Mouse (Mus musculus): ENCODE measurements around the gene Ankrd23.

DNA sequence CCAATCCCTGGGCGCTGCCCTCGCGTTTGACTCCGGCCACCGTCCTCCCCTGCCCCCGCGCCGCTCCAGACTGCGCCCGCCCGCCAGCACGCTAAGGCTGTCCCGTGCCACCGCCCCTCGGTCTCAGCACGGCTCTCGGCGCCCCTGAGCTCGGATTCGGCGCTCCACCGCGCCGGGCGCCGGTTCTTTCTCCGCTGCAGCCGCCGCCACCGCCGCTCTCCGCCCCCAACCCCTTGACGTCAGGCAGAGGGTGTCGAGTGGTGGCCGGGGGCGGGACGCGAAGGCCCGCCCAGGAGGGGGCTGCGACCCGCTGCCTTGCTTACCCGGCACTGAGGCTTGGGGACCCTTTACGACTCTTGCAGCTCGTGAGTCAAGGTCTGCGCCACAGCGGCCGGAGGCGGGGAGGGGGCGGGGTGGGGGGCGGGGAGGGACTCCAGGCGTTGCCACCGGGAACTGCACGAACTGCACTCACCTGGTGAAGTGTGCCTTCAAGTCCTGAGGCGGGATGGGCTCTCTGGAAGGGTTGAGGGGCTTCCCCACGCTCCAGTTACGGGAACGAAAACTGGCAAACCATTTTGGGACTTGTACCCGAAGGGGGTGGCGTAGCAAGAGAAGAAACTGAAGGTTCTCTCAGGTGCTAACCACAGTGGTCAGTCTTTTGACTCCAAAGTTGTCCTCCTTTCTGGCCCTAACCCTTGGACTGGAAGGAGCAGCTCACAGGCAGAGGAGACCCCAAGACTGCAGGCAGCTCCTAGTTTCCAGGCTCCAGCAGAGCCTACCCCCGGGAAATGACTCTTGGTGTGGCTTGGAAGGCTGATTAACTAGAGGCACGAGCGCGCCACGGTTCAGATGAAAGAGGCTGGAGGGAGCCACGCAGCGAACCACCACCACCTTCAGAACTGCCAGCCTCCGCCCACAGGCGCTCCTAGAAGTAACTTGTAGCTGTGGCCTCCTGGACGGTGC is 21.6 kb upstream of the Ankrd23 start, which contains the start of gene Sema4c:
- TF ChIP-seq CTCF (IDR thresholded peaks at IDR 0.05; ENCODE audit: borderline replicate concordance, extremely low read depth, insufficient read depth, insufficient read length): no peak
- TF ChIP-seq POLR2A (IDR thresholded peaks at IDR 0.05; ENCODE audit: borderline replicate concordance, extremely low read depth, insufficient read depth, insufficient read length, poor library complexity, severe bottlenecking): peak; percentile 93
